Mouse (Mus musculus) liver, embryonic 13.5 days (tissue): Measurements from ENCODE around the gene Atp8a2. TPM values are rescaled to one million over a fixed set of nuclear protein-coding genes. Genes with fewer than 3 reads are reported as not detected.

Experiments
- ATAC-seq: fragments of 200-750 bp; cut with Nextera tagmentation; 2 replicates; pipeline ENCODE4 v1.8.0; 2017; ENCODE audit warnings: low read depth, mild to moderate bottlenecking, moderate number of reproducible peaks, moderate library complexity
- DNase-seq: peaks from one replicate; pipeline ENCODE4 v3.0.0; 2022
- H3K27ac ChIP-seq: fragments of 300-500 bp; sonication (generic); 2 replicates; pipeline ENCODE4 v1.5.1; 2015; ENCODE audit warnings: moderate library complexity, mild to moderate bottlenecking, inconsistent platforms
- H3K27me3 ChIP-seq: fragments of 300-500 bp; sonication (generic); 2 replicates; pipeline ENCODE4 v1.6.1; 2015; ENCODE audit warnings: mild to moderate bottlenecking, inconsistent platforms
- H3K36me3 ChIP-seq: fragments of 300-500 bp; sonication (generic); 2 replicates; pipeline ENCODE4 v1.6.1; 2015; ENCODE audit warnings: mild to moderate bottlenecking, inconsistent platforms
- H3K4me1 ChIP-seq: fragments of 300-500 bp; sonication (generic); replicated peaks from 2 replicates; pipeline ENCODE4 v1.6.1; 2015; ENCODE audit warnings: inconsistent platforms
- H3K4me2 ChIP-seq: fragments of 300-500 bp; sonication (generic); 2 replicates; pipeline ENCODE4 v1.6.1; 2015; ENCODE audit warnings: inconsistent platforms, mild to moderate bottlenecking, moderate library complexity
- H3K4me3 ChIP-seq: fragments of 300-500 bp; sonication (generic); replicated peaks from 2 replicates; pipeline ENCODE4 v1.5.1; 2015; ENCODE audit warnings: mild to moderate bottlenecking, inconsistent platforms
- H3K9ac ChIP-seq: fragments of 300-500 bp; sonication (generic); 2 replicates; pipeline ENCODE4 v1.6.1; 2015; ENCODE audit warnings: mild to moderate bottlenecking, inconsistent platforms
- H3K9me3 ChIP-seq: fragments of 300-500 bp; sonication (generic); replicated peaks from 2 replicates; pipeline ENCODE4 v1.6.1; 2016; ENCODE audit warnings: inconsistent platforms
- WGBS: fragments of 180-500 bp; shearing (Covaris S2); methylation state at CpG from one replicate; pipeline ENCODE4 v1.1.7; 2015; ENCODE audit not compliant: insufficient replicate concordance; 5-methylcytosine and 5-hydroxymethylcytosine counted together
- polyA plus RNA-seq: library from polyadenylated mRNA; unstranded; fragments of >200 nt; fragmentation: Nextera tagmentation; extraction: Ambion mirVana; gene quantifications from 2 replicates; pipeline ENCODE4 v1.2.1, GENCODE M21; 2015

Atp8a2 gene
- polyA plus RNA-seq, 1 experiment from 2014 or later, result 1.8 TPM

GRCm38 (mm10) chr14:59656591-59656990 is 540.4 kb downstream of the Atp8a2 start:
- no peak overlapping the region for H3K4me2 ChIP-seq
- H3K27me3 ChIP-seq, result no peaks in the 10 kb centered on the region
- H3K36me3 ChIP-seq, result no peaks in the 10 kb centered on the region
- WGBS, result 50% methylated on average over 6 of the region's 6 CpGs
- no peaks in the 10 kb centered on the region for H3K9me3 ChIP-seq
- H3K27ac ChIP-seq, result no peak overlapping the region
- no peak overlapping the region for H3K9ac ChIP-seq
- H3K4me1 ChIP-seq, result no peaks in the 10 kb centered on the region
- no peak overlapping the region for H3K4me3 ChIP-seq
- DNase-seq (no peak), ATAC-seq (no peak)

- WGBS, result 43% methylated on average over 6 of the region's 6 CpGs
- DNase-seq, result no peak
- ATAC-seq, result no peak
- Histone ChIP-seq H3K4me1 (peaks cover 6% of the 10 kb centered on the region), H3K27me3 (no peaks in the 10 kb centered on the region), H3K9ac (no peak overlapping the region), H3K27ac (no peak overlapping the region), H3K36me3 (no peaks in the 10 kb centered on the region), H3K4me2 (no peak overlapping the region), H3K9me3 (no peaks in the 10 kb centered on the region), H3K4me3 (no peak overlapping the region)
Observed at GRCm38 (mm10) chr14:59649337-59649736, 547.6 kb downstream of the Atp8a2 start.

- no peak overlapping the region for H3K4me2 ChIP-seq
- DNase-seq (no peak), ATAC-seq (no peak)
- H3K4me1 ChIP-seq, result peaks cover 6% of the 10 kb centered on the region
- no peak overlapping the region for H3K4me3 ChIP-seq
- 65% methylated on average over 10 of the region's 10 CpGs for WGBS
- H3K9me3 ChIP-seq, result no peaks in the 10 kb centered on the region
- no peaks in the 10 kb centered on the region for H3K27me3 ChIP-seq
- no peak overlapping the region for H3K9ac ChIP-seq
- no peaks in the 10 kb centered on the region for H3K36me3 ChIP-seq
- H3K27ac ChIP-seq, result no peak overlapping the region
Observed at GRCm38 (mm10) chr14:59648611-59649010, 548.4 kb downstream of the Atp8a2 start.

GRCm38 (mm10) chr14:59646826-59647697 is 549.9 kb downstream of the Atp8a2 start:
- Histone ChIP-seq H3K36me3 (no peaks in the 10 kb centered on the region), H3K9me3 (no peaks in the 10 kb centered on the region), H3K4me1 (peaks cover 6% of the 10 kb centered on the region), H3K27ac (no peak overlapping the region), H3K4me2 (no peak overlapping the region), H3K27me3 (no peaks in the 10 kb centered on the region), H3K4me3 (no peak overlapping the region), H3K9ac (no peak overlapping the region)
- DNase-seq (no peak), ATAC-seq (no peak)
- 55% methylated on average over 16 of the region's 16 CpGs for WGBS

GRCm38 (mm10) chr14:59644896-59645295 is 552.1 kb downstream of the Atp8a2 start:
- H3K9ac ChIP-seq, result no peak overlapping the region
- no peak overlapping the region for H3K4me3 ChIP-seq
- 33% methylated on average over 3 of the region's 3 CpGs for WGBS
- no peaks in the 10 kb centered on the region for H3K36me3 ChIP-seq
- no peak overlapping the region for H3K27ac ChIP-seq
- H3K9me3 ChIP-seq, result no peaks in the 10 kb centered on the region
- ATAC-seq (no peak), DNase-seq (no peak)
- no peak overlapping the region for H3K4me2 ChIP-seq
- no peaks in the 10 kb centered on the region for H3K27me3 ChIP-seq
- peaks cover 6% of the 10 kb centered on the region for H3K4me1 ChIP-seq

GRCm38 (mm10) chr14:59644166-59644565 is 552.8 kb downstream of the Atp8a2 start:
- H3K4me2 ChIP-seq, result no peak overlapping the region
- no peaks in the 10 kb centered on the region for H3K9me3 ChIP-seq
- H3K27me3 ChIP-seq, result no peaks in the 10 kb centered on the region
- H3K4me3 ChIP-seq, result no peak overlapping the region
- WGBS, result 40% methylated on average over 1 of the region's 1 CpGs
- DNase-seq (no peak), ATAC-seq (no peak)
- no peak overlapping the region for H3K27ac ChIP-seq
- H3K9ac ChIP-seq, result no peak overlapping the region
- H3K36me3 ChIP-seq, result no peaks in the 10 kb centered on the region
- peaks cover 6% of the 10 kb centered on the region for H3K4me1 ChIP-seq

GRCm38 (mm10) chr14:59643582-59643981 is 553.4 kb downstream of the Atp8a2 start:
- DNase-seq (no peak), ATAC-seq (no peak)
- no peak overlapping the region for H3K4me2 ChIP-seq
- WGBS, result 7% methylated on average over 12 of the region's 12 CpGs
- H3K4me1 ChIP-seq, result peaks cover 6% of the 10 kb centered on the region
- H3K27ac ChIP-seq, result no peak overlapping the region
- H3K36me3 ChIP-seq, result no peaks in the 10 kb centered on the region
- no peaks in the 10 kb centered on the region for H3K27me3 ChIP-seq
- no peak overlapping the region for H3K4me3 ChIP-seq
- no peaks in the 10 kb centered on the region for H3K9me3 ChIP-seq
- H3K9ac ChIP-seq, result no peak overlapping the region

- Histone ChIP-seq H3K9ac (no peak overlapping the region), H3K4me1 (peaks cover 6% of the 10 kb centered on the region), H3K4me2 (no peak overlapping the region), H3K4me3 (no peak overlapping the region), H3K9me3 (no peaks in the 10 kb centered on the region), H3K27ac (no peak overlapping the region), H3K36me3 (no peaks in the 10 kb centered on the region), H3K27me3 (no peaks in the 10 kb centered on the region)
- DNase-seq (no peak), ATAC-seq (no peak)
- 52% methylated on average over 5 of the region's 5 CpGs for WGBS
Observed at GRCm38 (mm10) chr14:59641856-59642255, 555.1 kb downstream of the Atp8a2 start.

GRCm38 (mm10) chr14:59638906-59639703 is 557.9 kb downstream of the Atp8a2 start:
- Histone ChIP-seq H3K27me3 (no peaks in the 10 kb centered on the region), H3K4me2 (no peak overlapping the region), H3K27ac (no peak overlapping the region), H3K9me3 (no peaks in the 10 kb centered on the region), H3K4me1 (no peaks in the 10 kb centered on the region), H3K36me3 (no peaks in the 10 kb centered on the region), H3K9ac (no peak overlapping the region), H3K4me3 (no peak overlapping the region)
- WGBS, result 47% methylated on average over 7 of the region's 7 CpGs
- DNase-seq, result no peak
- ATAC-seq, result no peak

- ATAC-seq (no peak), DNase-seq (no peak)
- H3K9ac ChIP-seq, result no peak overlapping the region
- WGBS, result 76% methylated on average over 9 of the region's 9 CpGs
- H3K36me3 ChIP-seq, result no peaks in the 10 kb centered on the region
- H3K27me3 ChIP-seq, result no peaks in the 10 kb centered on the region
- H3K4me3 ChIP-seq, result no peak overlapping the region
- H3K4me2 ChIP-seq, result no peak overlapping the region
- no peak overlapping the region for H3K27ac ChIP-seq
- H3K9me3 ChIP-seq, result no peaks in the 10 kb centered on the region
- no peaks in the 10 kb centered on the region for H3K4me1 ChIP-seq
Observed at GRCm38 (mm10) chr14:59633988-59634387, 563.0 kb downstream of the Atp8a2 start.

- Histone ChIP-seq H3K4me2 (no peak overlapping the region), H3K27me3 (no peaks in the 10 kb centered on the region), H3K9ac (no peak overlapping the region), H3K9me3 (no peaks in the 10 kb centered on the region), H3K4me1 (no peaks in the 10 kb centered on the region), H3K4me3 (no peak overlapping the region), H3K36me3 (no peaks in the 10 kb centered on the region), H3K27ac (no peak overlapping the region)
- DNase-seq, result no peak
- 75% methylated on average over 5 of the region's 5 CpGs for WGBS
- no peak for ATAC-seq
Observed at GRCm38 (mm10) chr14:59633295-59633898, 563.6 kb downstream of the Atp8a2 start.
